In the genomic region with DNA sequence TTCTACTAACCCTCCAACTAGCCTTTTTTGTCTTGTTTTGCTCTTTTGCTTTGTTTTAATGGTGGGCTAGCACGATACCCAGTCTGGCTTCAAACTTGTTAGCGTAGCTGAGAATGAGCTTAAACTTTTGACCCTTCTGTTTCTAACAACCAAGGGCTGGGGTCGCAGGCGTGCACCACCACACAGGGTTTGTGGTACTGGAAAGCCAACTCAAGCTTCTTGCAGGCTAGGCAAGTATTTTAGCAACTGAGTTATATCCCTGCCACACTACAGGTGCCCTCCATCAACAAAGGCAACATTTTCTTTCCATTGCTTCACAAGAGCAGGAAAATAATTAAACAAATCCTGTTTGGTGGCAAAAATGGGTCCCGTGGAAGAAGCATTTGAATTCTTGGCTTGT, we compare ENCODE assay signal across 28 mouse cellular contexts. TPM values are rescaled to one million over a fixed set of nuclear protein-coding genes. Genes with fewer than 3 reads are reported as not detected.
DNase-seq lines count a peak whose midpoint lies in the region; ATAC-seq lines count a peak whose summit lies in the region.
"Had no signal": no experiment of that assay in that cellular context is flagged by ENCODE, and none has a peak within 500 bp of the region (broad histone marks: within the 10 kb centered on the region; RNA-seq: fewer than 3 reads in every experiment).

No protein-coding gene starts in this region.

- H3K27ac ChIP-seq in forebrain, embryonic 10.5 days = 0 out of 2 replicates have a peak overlapping the region, but pooled peaks have one; percentile 8
- no peak overlapping the region for H3K27ac ChIP-seq in forebrain, embryonic 12.5 days
- H3K27ac ChIP-seq in midbrain, embryonic 11.5 days (ENCODE audit: low read depth, low read length) = no peak overlapping the region
- H3K27ac ChIP-seq in midbrain, embryonic 16.5 days (ENCODE audit: low read length) = no peak overlapping the region
- H3K27ac ChIP-seq in neural tube, embryonic 11.5 days (ENCODE audit: low read depth, low read length) = peak overlapping the region; percentile 74
- H3K27ac ChIP-seq: embryonic facial prominence, embryonic 10.5 days; embryonic facial prominence, embryonic 15.5 days; hindbrain, embryonic 15.5 days; limb, embryonic 10.5 days; limb, embryonic 15.5 days; liver, embryonic 13.5 days; midbrain, embryonic 13.5 days had no signal

- H3K9me3 ChIP-seq in forebrain, embryonic 10.5 days = 0 out of 2 replicates have a peak, but pooled peaks cover 4% of the 10 kb centered on the region
- no peaks in the 10 kb centered on the region for H3K9me3 ChIP-seq in forebrain, embryonic 12.5 days
- no peaks in the 10 kb centered on the region for H3K9me3 ChIP-seq in midbrain, embryonic 11.5 days (ENCODE audit: control insufficient read depth, low read length)
- H3K9me3 ChIP-seq in midbrain, embryonic 16.5 days (replicated peaks; ENCODE audit: control insufficient read depth, low read length, poor library complexity, severe bottlenecking) = no peaks in the 10 kb centered on the region
- H3K9me3 ChIP-seq in neural tube, embryonic 11.5 days (ENCODE audit: control insufficient read depth, low read length) = no peaks in the 10 kb centered on the region
- H3K9me3 ChIP-seq: embryonic facial prominence, embryonic 15.5 days; hindbrain, embryonic 15.5 days; limb, embryonic 10.5 days; limb, embryonic 15.5 days; liver, embryonic 13.5 days; midbrain, embryonic 13.5 days had no signal

- WGBS in forebrain, embryonic 10.5 days = 14% methylated on average over 5 of the region's 5 CpGs
- 15% methylated on average over 5 of the region's 5 CpGs for WGBS in forebrain, embryonic 12.5 days
- WGBS in midbrain, embryonic 11.5 days = 15% methylated on average over 5 of the region's 5 CpGs
- WGBS in midbrain, embryonic 16.5 days = 18% methylated on average over 5 of the region's 5 CpGs
- 22% methylated on average over 5 of the region's 5 CpGs for WGBS in neural tube, embryonic 11.5 days

- H3K9ac ChIP-seq in forebrain, embryonic 12.5 days = no peak overlapping the region
- H3K9ac ChIP-seq in midbrain, embryonic 11.5 days (ENCODE audit: low read length) = no peak overlapping the region
- no peak overlapping the region for H3K9ac ChIP-seq in midbrain, embryonic 16.5 days (ENCODE audit: low read depth, low read length)
- H3K9ac ChIP-seq in neural tube, embryonic 11.5 days (ENCODE audit: low read length) = no peak overlapping the region
- H3K9ac ChIP-seq: embryonic facial prominence, embryonic 15.5 days; hindbrain, embryonic 15.5 days; limb, embryonic 15.5 days; liver, embryonic 13.5 days; midbrain, embryonic 13.5 days had no signal

- H3K27me3 ChIP-seq in forebrain, embryonic 10.5 days (ENCODE audit: poor library complexity, severe bottlenecking) = no peaks in the 10 kb centered on the region
- H3K27me3 ChIP-seq in forebrain, embryonic 12.5 days = no peaks in the 10 kb centered on the region
- H3K27me3 ChIP-seq in midbrain, embryonic 11.5 days (ENCODE audit: control insufficient read depth, insufficient read depth, low read length) = no peaks in the 10 kb centered on the region
- H3K27me3 ChIP-seq in midbrain, embryonic 16.5 days (ENCODE audit: control insufficient read depth, insufficient read depth, low read depth, low read length) = no peaks in the 10 kb centered on the region
- H3K27me3 ChIP-seq in neural tube, embryonic 11.5 days (ENCODE audit: control insufficient read depth, insufficient read depth, low read length) = no peaks in the 10 kb centered on the region
- H3K27me3 ChIP-seq: embryonic facial prominence, embryonic 15.5 days; hindbrain, embryonic 15.5 days; limb, embryonic 15.5 days; liver, embryonic 13.5 days; midbrain, embryonic 13.5 days had no signal

- H3K36me3 ChIP-seq in forebrain, embryonic 10.5 days (replicated peaks) = no peaks in the 10 kb centered on the region
- no peaks in the 10 kb centered on the region for H3K36me3 ChIP-seq in forebrain, embryonic 12.5 days (replicated peaks)
- no peaks in the 10 kb centered on the region for H3K36me3 ChIP-seq in midbrain, embryonic 11.5 days (ENCODE audit: control insufficient read depth, insufficient read depth, low read length)
- H3K36me3 ChIP-seq in midbrain, embryonic 16.5 days (ENCODE audit: control insufficient read depth, insufficient read depth, low read length) = no peaks in the 10 kb centered on the region
- H3K36me3 ChIP-seq in neural tube, embryonic 11.5 days (ENCODE audit: control insufficient read depth, insufficient read depth, low read length) = no peaks in the 10 kb centered on the region
- H3K36me3 ChIP-seq: embryonic facial prominence, embryonic 10.5 days; embryonic facial prominence, embryonic 15.5 days; hindbrain, embryonic 15.5 days; limb, embryonic 10.5 days; limb, embryonic 15.5 days; liver, embryonic 13.5 days; midbrain, embryonic 13.5 days had no signal

- H3K4me3 ChIP-seq in forebrain, embryonic 10.5 days = no peak overlapping the region
- no peak overlapping the region for H3K4me3 ChIP-seq in forebrain, embryonic 12.5 days (replicated peaks)
- no peak overlapping the region for H3K4me3 ChIP-seq in midbrain, embryonic 11.5 days (ENCODE audit: low read depth, low read length)
- H3K4me3 ChIP-seq in midbrain, embryonic 16.5 days (ENCODE audit: low read depth, low read length) = no peak overlapping the region
- H3K4me3 ChIP-seq in neural tube, embryonic 11.5 days (ENCODE audit: low read depth, low read length) = no peak overlapping the region
- H3K4me3 ChIP-seq: embryonic facial prominence, embryonic 10.5 days; embryonic facial prominence, embryonic 15.5 days; hindbrain, embryonic 15.5 days; limb, embryonic 10.5 days; limb, embryonic 15.5 days; liver, embryonic 13.5 days; midbrain, embryonic 13.5 days had no signal

- H3K4me2 ChIP-seq in forebrain, embryonic 12.5 days = no peak overlapping the region
- no peak overlapping the region for H3K4me2 ChIP-seq in midbrain, embryonic 11.5 days
- H3K4me2 ChIP-seq in midbrain, embryonic 16.5 days (ENCODE audit: low read length) = no peak overlapping the region
- no peak overlapping the region for H3K4me2 ChIP-seq in neural tube, embryonic 11.5 days (ENCODE audit: low read depth)
- H3K4me2 ChIP-seq: embryonic facial prominence, embryonic 15.5 days; heart, embryonic 11.5 days; hindbrain, embryonic 15.5 days; limb, embryonic 15.5 days; liver, embryonic 13.5 days; midbrain, embryonic 13.5 days had no signal

- peaks cover 17% of the 10 kb centered on the region for H3K4me1 ChIP-seq in forebrain, embryonic 10.5 days
- peaks cover 21% of the 10 kb centered on the region for H3K4me1 ChIP-seq in forebrain, embryonic 12.5 days
- H3K4me1 ChIP-seq in midbrain, embryonic 11.5 days (ENCODE audit: control insufficient read depth, insufficient read depth, low read length) = peaks cover 10% of the 10 kb centered on the region
- peaks cover 5% of the 10 kb centered on the region; the same call in 1 of the 2 replicates for H3K4me1 ChIP-seq in midbrain, embryonic 16.5 days (ENCODE audit: control insufficient read depth, insufficient read depth, low read length)
- H3K4me1 ChIP-seq in neural tube, embryonic 11.5 days (ENCODE audit: control insufficient read depth, insufficient read depth, low read length) = peaks cover 17% of the 10 kb centered on the region
- H3K4me1 ChIP-seq: embryonic facial prominence, embryonic 15.5 days; limb, embryonic 15.5 days; liver, embryonic 13.5 days had no signal

- DNase-seq in forebrain, embryonic 10.5 days (ENCODE audit: extremely low spot score, low spot score) = no peak
- DNase-seq in midbrain, embryonic 11.5 days (ENCODE audit: low spot score, missing footprints) = peak; percentile 88
- DNase-seq in neural tube, embryonic 11.5 days (ENCODE audit: low spot score) = peak; percentile 39
- no peak for DNase-seq in lung, postnatal 36 days
- no peak for DNase-seq in cerebellum, postnatal 4 days (ENCODE audit: low spot score in 2 of 2)
- DNase-seq: adrenal gland, adult 8-10 months; cerebellum, adult 8-10 months; cerebellum, postnatal 25 days; gastrocnemius, postnatal 14 days; kidney, adult 2 months; kidney, postnatal 36 days; liver, embryonic 13.5 days; lung, adult 18-20 months; right cerebral cortex, adult 18-20 months; spleen, adult 18-20 months; thymus, postnatal 25 days had no signal

- ATAC-seq in forebrain, embryonic 12.5 days (ENCODE audit: low FRiP score) = no peak
- ATAC-seq in midbrain, embryonic 11.5 days (ENCODE audit: low FRiP score) = no peak
- ATAC-seq in midbrain, embryonic 16.5 days = no peak
- ATAC-seq in neural tube, embryonic 11.5 days (ENCODE audit: insufficient read depth, low FRiP score, low TSS enrichment) = peak; percentile 53
- ATAC-seq in CD4-positive, CD25-positive, alpha-beta regulatory T cell, adult 4 months = no peak
- ATAC-seq: forebrain, embryonic 14.5 days; lung, postnatal 0 days; midbrain, embryonic 13.5 days had no signal

RNA-seq across cellular contexts. Expression of a gene that starts 18.6 kb away (rescaled TPM):
- polyA plus RNA-seq in forebrain, embryonic 10.5 days (2016; fragmentation: Nextera tagmentation; extraction: Ambion mirVana) = 8.0 and 8.7 TPM in 2 replicates
- 23.7 and 24.3 TPM in 2 replicates for polyA plus RNA-seq in forebrain, embryonic 12.5 days (2016; fragmentation: Nextera tagmentation; extraction: Ambion mirVana)
- polyA plus RNA-seq in midbrain, embryonic 11.5 days (2014; fragmentation: Nextera tagmentation; extraction: Ambion mirVana) = 15.0 and 20.4 TPM in 2 replicates
- polyA plus RNA-seq in midbrain, embryonic 16.5 days (2015; fragmentation: Nextera tagmentation; extraction: Ambion mirVana) = 92.9 and 95.8 TPM in 2 replicates
- 41.3 and 47.7 TPM in 2 replicates for polyA plus RNA-seq in neural tube, embryonic 11.5 days (2014; fragmentation: Nextera tagmentation; extraction: Ambion mirVana)
- polyA plus RNA-seq in CD4-positive, CD25-positive, alpha-beta regulatory T cell, adult 4 months (2017; shearing (Covaris generic)) = under 1 TPM; 0.78 to 0.80 TPM

Comparison
In these comparisons a context has a peak if more than half of its experiments do, and no peak if none do; other contexts are left out.
1. H3K27ac ChIP-seq: peak in forebrain, embryonic 10.5 days (single experiment) and neural tube, embryonic 11.5 days (single experiment); none in forebrain, embryonic 12.5 days (single experiment), midbrain, embryonic 11.5 days (single experiment) and midbrain, embryonic 16.5 days (single experiment).
2. DNase-seq: peak in midbrain, embryonic 11.5 days (single experiment) and neural tube, embryonic 11.5 days (single experiment); none in forebrain, embryonic 10.5 days (single experiment), lung, postnatal 36 days (single experiment) and cerebellum, postnatal 4 days (0 of 2).